Mouse (Mus musculus): ENCODE measurements around the gene Kmt2c. TPM values are rescaled to one million over a fixed set of nuclear protein-coding genes. Genes with fewer than 3 reads are reported as not detected.

The Kmt2c gene
- total and polyA plus RNA-seq, 2 experiments from 2014 or later = 11.3 to 58.9 TPM

GRCm38 (mm10) chr5:25262266-25262665 lies 236.3 kb downstream of the Kmt2c start:
- 87% methylated on average over 7 of the region's 7 CpGs for WGBS
- Histone ChIP-seq H3K27ac (ENCODE audit: low read depth, low read length) (no peak overlapping the region), H3K4me2 (ENCODE audit: low read depth) (no peak overlapping the region), H3K9me3 (ENCODE audit: low read length) (no peaks in the 10 kb centered on the region), H3K27me3 (ENCODE audit: insufficient read depth, low read length) (no peaks in the 10 kb centered on the region), H3K9ac (no peak overlapping the region), H3K4me3 (ENCODE audit: low read depth, low read length) (no peak overlapping the region), H3K36me3 (ENCODE audit: insufficient read depth) (peaks cover 80% of the 10 kb centered on the region), H3K4me1 (ENCODE audit: insufficient read depth) (no peaks in the 10 kb centered on the region)
- no peak for DNase-seq
- no peak for TF ChIP-seq CTCF (IDR thresholded peaks at IDR 0.05; ENCODE audit: low read depth)
- ATAC-seq = no peak

GRCm38 (mm10) chr5:25261452-25261851 lies 237.1 kb downstream of the Kmt2c start:
- WGBS = 87% methylated on average over 6 of the region's 6 CpGs
- H3K36me3 ChIP-seq (ENCODE audit: insufficient read depth) = peaks cover 78% of the 10 kb centered on the region

GRCm38 (mm10) chr5:25256686-25257085 lies 241.9 kb downstream of the Kmt2c start:
- TF ChIP-seq CTCF (IDR thresholded peaks at IDR 0.05; ENCODE audit: low read depth) = no peak
- DNase-seq = no peak
- Histone ChIP-seq H3K27ac (ENCODE audit: low read depth, low read length) (no peak overlapping the region), H3K36me3 (ENCODE audit: insufficient read depth) (peaks cover 75% of the 10 kb centered on the region), H3K9ac (no peak overlapping the region), H3K9me3 (ENCODE audit: low read length) (no peaks in the 10 kb centered on the region), H3K4me1 (ENCODE audit: insufficient read depth) (no peaks in the 10 kb centered on the region), H3K27me3 (ENCODE audit: insufficient read depth, low read length) (no peaks in the 10 kb centered on the region), H3K4me2 (ENCODE audit: low read depth) (no peak overlapping the region), H3K4me3 (ENCODE audit: low read depth, low read length) (no peak overlapping the region)
- WGBS = 71% methylated on average over 2 of the region's 2 CpGs
- ATAC-seq = no peak

More at GRCm38 (mm10) chr5:25261452-25261851, 237.1 kb downstream of the Kmt2c start:
- no peak overlapping the region for H3K4me3 ChIP-seq (ENCODE audit: low read depth, low read length)
- no peak for TF ChIP-seq CTCF (IDR thresholded peaks at IDR 0.05; ENCODE audit: low read depth)
- ATAC-seq (no peak), DNase-seq (no peak)
- no peaks in the 10 kb centered on the region for H3K4me1 ChIP-seq (ENCODE audit: insufficient read depth)
- H3K9ac ChIP-seq = no peak overlapping the region
- no peak overlapping the region for H3K4me2 ChIP-seq (ENCODE audit: low read depth)
- no peak overlapping the region for H3K27ac ChIP-seq (ENCODE audit: low read depth, low read length)
- no peaks in the 10 kb centered on the region for H3K9me3 ChIP-seq (ENCODE audit: low read length)
- no peaks in the 10 kb centered on the region for H3K27me3 ChIP-seq (ENCODE audit: insufficient read depth, low read length)

- DNase-seq (no peak), ATAC-seq (no peak)
- TF ChIP-seq CTCF (IDR thresholded peaks at IDR 0.05; ENCODE audit: low read depth) = no peak
- Histone ChIP-seq H3K27ac (ENCODE audit: low read depth, low read length) (no peak overlapping the region), H3K27me3 (ENCODE audit: insufficient read depth, low read length) (no peaks in the 10 kb centered on the region), H3K36me3 (ENCODE audit: insufficient read depth) (peaks cover 84% of the 10 kb centered on the region), H3K4me3 (ENCODE audit: low read depth, low read length) (no peak overlapping the region), H3K9me3 (ENCODE audit: low read length) (no peaks in the 10 kb centered on the region), H3K4me2 (ENCODE audit: low read depth) (no peak overlapping the region), H3K4me1 (ENCODE audit: insufficient read depth) (no peaks in the 10 kb centered on the region), H3K9ac (no peak overlapping the region)
- 95% methylated on average over 4 of the region's 4 CpGs for WGBS
These were observed 244.1 kb downstream of the Kmt2c start for GRCm38 (mm10) chr5:25254491-25254890.

GRCm38 (mm10) chr5:25252825-25253544 lies 245.6 kb downstream of the Kmt2c start:
- H3K4me1 ChIP-seq (ENCODE audit: insufficient read depth) = no peaks in the 10 kb centered on the region
- no peak overlapping the region for H3K9ac ChIP-seq
- no peak for TF ChIP-seq CTCF (IDR thresholded peaks at IDR 0.05; ENCODE audit: low read depth)
- ATAC-seq (no peak), DNase-seq (no peak)
- no peaks in the 10 kb centered on the region for H3K27me3 ChIP-seq (ENCODE audit: insufficient read depth, low read length)
- WGBS = 88% methylated on average over 8 of the region's 8 CpGs
- no peaks in the 10 kb centered on the region for H3K9me3 ChIP-seq (ENCODE audit: low read length)
- no peak overlapping the region for H3K4me3 ChIP-seq (ENCODE audit: low read depth, low read length)
- H3K4me2 ChIP-seq (ENCODE audit: low read depth) = no peak overlapping the region
- peaks cover 78% of the 10 kb centered on the region for H3K36me3 ChIP-seq (ENCODE audit: insufficient read depth)
- H3K27ac ChIP-seq (ENCODE audit: low read depth, low read length) = no peak overlapping the region

GRCm38 (mm10) chr5:25252423-25252822 lies 246.2 kb downstream of the Kmt2c start:
- Histone ChIP-seq H3K27me3 (ENCODE audit: insufficient read depth, low read length) (no peaks in the 10 kb centered on the region), H3K9ac (no peak overlapping the region), H3K9me3 (ENCODE audit: low read length) (no peaks in the 10 kb centered on the region), H3K4me3 (ENCODE audit: low read depth, low read length) (no peak overlapping the region), H3K27ac (ENCODE audit: low read depth, low read length) (no peak overlapping the region), H3K36me3 (ENCODE audit: insufficient read depth) (peaks cover 73% of the 10 kb centered on the region), H3K4me1 (ENCODE audit: insufficient read depth) (no peaks in the 10 kb centered on the region), H3K4me2 (ENCODE audit: low read depth) (no peak overlapping the region)
- DNase-seq (no peak), ATAC-seq (no peak)
- TF ChIP-seq CTCF (IDR thresholded peaks at IDR 0.05; ENCODE audit: low read depth) = no peak
- WGBS = 79% methylated on average over 2 of the region's 2 CpGs

- TF ChIP-seq CTCF (IDR thresholded peaks at IDR 0.05; ENCODE audit: low read depth) = no peak
- no peak for ATAC-seq
- WGBS = 80% methylated on average over 3 of the region's 3 CpGs
- no peak for DNase-seq
- H3K27me3 ChIP-seq (ENCODE audit: insufficient read depth, low read length) = no peaks in the 10 kb centered on the region
- no peak overlapping the region for H3K27ac ChIP-seq (ENCODE audit: low read depth, low read length)
- H3K4me3 ChIP-seq (ENCODE audit: low read depth, low read length) = no peak overlapping the region
- peaks cover 34% of the 10 kb centered on the region for H3K36me3 ChIP-seq (ENCODE audit: insufficient read depth)
- H3K9me3 ChIP-seq (ENCODE audit: low read length) = no peaks in the 10 kb centered on the region
- no peak overlapping the region for H3K9ac ChIP-seq
- no peak overlapping the region for H3K4me2 ChIP-seq (ENCODE audit: low read depth)
- no peaks in the 10 kb centered on the region for H3K4me1 ChIP-seq (ENCODE audit: insufficient read depth)
These were observed 251.5 kb downstream of the Kmt2c start for GRCm38 (mm10) chr5:25247036-25247435.
